Mouse (Mus musculus): ENCODE data around the gene Ggt7. TPM values are rescaled to one million over a fixed set of nuclear protein-coding genes. Genes with fewer than 3 reads are reported as not detected.
"Not testable (repeated sequence)": the region's sequence is repeated elsewhere in the genome, so short reads cannot be mapped to it uniquely, and the experiment has no call there.

The Ggt7 gene
- polyA plus RNA-seq (2015; fragmentation: Nextera tagmentation; extraction: Ambion mirVana) = 2.8 and 3.6 TPM in 2 replicates

- DNase-seq (ENCODE audit: low spot score) = peak; percentile 98
Measured at GRCm38 (mm10) chr2:155517455-155518423, at the start of gene Ggt7, which contains the start of gene Acss2. Gene Ggt7 (minus strand): TSS chr2:155518237. Gene Acss2 (plus strand): TSS chr2:155517948.

- DNase-seq (ENCODE audit: low spot score) = no peak
Measured at GRCm38 (mm10) chr2:155567751-155568150, 49.7 kb upstream of the Ggt7 start.

GRCm38 (mm10) chr2:155562934-155563333 lies 44.9 kb upstream of the Ggt7 start:
- no peak for DNase-seq (ENCODE audit: low spot score)

GRCm38 (mm10) chr2:155562209-155562608 lies 44.2 kb upstream of the Ggt7 start:
- no peak for DNase-seq (ENCODE audit: low spot score)

- peak; percentile 63 for DNase-seq (ENCODE audit: low spot score)
Measured at GRCm38 (mm10) chr2:155554426-155554985, 36.5 kb upstream of the Ggt7 start.

DNA sequence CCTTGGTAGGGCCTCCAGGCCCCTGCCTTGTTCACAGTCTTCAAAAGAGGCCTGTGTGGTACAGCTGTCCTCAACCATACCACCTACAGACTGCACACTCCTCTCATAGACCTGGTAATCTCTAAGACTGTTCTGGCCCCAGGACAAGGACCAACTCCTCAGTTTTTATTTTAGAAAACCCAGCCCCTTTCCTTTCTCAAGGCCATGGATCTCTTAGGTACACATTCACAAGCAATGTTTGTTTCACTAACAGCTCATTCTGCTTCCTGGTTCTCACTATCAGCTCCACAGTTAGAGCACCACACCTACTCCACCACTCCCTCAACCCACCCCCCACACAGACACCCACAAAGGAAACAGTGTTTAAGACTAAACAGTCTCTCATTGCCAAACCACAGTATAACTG lies 34.9 kb upstream of the Ggt7 start:
- DNase-seq (ENCODE audit: low spot score) = peak; percentile 81

DNA sequence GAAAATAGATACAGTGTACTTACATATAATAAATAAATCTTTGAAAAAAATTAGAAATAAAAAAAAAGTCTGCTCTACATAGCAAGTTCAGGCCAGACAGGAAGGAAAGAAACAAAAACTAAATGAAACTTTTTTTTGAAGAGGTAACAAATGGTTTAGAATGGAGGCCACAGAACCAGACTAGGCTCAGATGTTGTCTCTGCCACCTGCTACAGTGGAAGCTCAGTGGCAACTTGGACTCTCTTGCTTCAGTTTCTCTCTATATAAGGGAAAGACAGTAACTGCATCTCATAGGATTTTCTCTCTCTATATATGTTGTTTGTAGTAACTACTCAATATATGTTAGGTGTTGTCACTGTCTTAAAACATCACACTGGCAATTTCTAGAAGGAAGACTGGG lies 34.3 kb upstream of the Ggt7 start:
- peak; percentile 53 for DNase-seq (ENCODE audit: low spot score)

DNA sequence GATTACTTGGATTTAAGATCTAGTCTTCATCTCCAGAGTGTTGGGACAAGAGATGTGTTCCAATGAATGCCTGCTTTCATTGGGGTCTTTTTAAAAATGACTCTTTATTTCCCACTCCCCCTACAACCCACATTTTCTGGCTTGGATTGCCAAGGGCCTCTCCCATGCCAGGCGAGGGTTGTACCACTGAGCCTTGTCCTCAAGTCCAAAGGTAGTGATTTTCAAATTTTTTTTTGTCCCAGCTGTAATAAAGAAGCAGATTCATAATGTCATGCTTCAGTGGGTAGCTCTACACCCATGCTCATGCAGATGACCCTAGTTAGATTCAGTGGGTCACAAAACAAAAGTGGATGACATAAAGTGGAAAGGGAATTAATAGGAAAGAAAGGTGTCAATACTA lies 28.9 kb upstream of the Ggt7 start:
- no peak for DNase-seq (ENCODE audit: low spot score)

DNA sequence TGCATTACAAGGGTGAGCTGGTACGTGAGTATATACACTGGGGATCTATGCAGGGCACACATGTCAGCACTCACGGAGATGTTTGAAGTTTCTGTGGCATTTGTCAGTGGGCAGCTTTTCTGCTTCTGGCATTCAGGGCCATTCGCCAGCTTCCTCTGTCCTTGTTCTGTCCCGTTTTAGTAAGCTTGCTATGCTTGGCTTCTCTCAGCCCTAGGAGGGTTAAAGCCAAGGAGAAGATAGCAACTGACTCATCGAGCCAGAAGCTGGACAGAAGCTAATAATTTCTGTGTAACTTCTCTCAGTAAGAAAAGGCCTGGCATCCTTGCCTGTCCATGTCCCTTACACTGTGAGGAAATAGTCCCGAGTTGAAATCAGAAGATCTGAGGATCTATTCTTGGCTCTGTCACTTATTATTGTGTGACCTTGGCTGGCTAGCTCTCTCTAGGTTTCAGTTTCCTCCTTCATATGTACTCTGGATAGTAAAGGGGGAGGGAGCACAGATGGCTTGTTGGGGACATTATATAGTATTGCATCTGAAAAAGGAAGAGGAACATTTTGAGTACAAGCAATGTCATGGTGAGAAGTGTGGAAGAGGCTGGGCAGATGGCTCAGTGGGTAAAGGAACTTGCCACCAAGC lies 22.9 kb upstream of the Ggt7 start:
- no peak for DNase-seq (ENCODE audit: low spot score)

DNA sequence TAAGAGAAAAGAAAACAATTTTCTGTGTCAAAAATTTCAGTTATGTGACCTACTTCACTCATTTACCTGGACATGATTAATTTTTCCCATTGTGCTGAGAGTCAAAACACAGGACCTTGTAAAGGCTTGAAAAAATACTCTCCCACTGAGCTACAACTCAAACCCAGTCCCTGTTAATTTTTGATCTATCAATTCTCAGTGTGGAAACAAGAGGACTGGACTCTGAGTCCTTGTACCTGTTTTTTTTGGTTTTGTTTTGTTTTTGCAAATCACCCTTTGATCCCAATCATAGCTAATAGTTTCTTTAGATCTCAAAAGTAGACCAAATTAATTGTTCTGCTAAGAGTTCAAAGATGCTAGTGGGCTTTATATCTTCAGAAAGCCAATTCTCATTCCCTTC lies 21.7 kb upstream of the Ggt7 start:
- DNase-seq (ENCODE audit: low spot score) = no peak

GRCm38 (mm10) chr2:155538463-155539057 lies 20.5 kb upstream of the Ggt7 start:
- DNase-seq (ENCODE audit: low spot score) = not testable (repeated sequence)

GRCm38 (mm10) chr2:155537761-155538462 lies 19.9 kb upstream of the Ggt7 start:
- peak; percentile 31 for DNase-seq (ENCODE audit: low spot score)

GRCm38 (mm10) chr2:155536292-155536691 lies 18.3 kb upstream of the Ggt7 start:
- DNase-seq (ENCODE audit: low spot score) = no peak

DNA sequence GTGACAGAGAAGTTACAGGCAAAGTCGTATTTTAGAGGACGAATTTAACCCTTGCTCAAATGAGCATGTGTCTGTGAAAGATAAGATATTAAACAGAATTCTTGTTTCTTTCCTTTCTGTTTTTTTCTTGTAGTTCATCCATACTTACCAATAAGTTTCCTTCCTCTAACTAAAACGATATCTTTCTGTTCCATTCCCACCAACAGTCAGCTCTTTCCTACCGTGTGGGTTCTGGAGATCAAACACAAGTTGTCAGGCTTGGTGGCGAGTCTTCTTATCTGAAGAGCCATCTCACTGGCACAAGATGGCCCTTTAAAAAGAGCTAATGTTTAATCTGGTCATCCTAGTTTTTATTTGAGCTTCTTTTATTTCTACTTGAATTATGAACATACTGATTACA lies 9.3 kb upstream of the Ggt7 start:
- DNase-seq (ENCODE audit: low spot score) = no peak

DNA sequence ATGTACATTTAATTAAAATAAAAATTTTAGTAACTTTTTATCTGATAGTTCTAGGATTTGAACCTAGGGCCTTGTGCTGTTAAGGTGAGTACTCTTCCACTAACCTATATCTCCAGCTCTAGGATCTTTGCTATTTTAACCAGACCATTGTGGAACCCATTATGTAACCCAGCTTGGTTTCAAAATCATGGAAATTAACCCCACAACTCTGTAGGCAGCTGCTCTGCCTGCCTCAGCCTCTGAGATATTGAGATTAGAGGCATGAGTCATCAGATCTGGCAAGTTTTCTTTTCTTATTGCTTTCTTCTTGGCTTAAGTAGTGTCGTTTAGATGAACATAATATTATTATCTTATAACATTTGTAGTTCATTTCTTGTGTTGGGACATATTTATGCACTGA lies 6.3 kb upstream of the Ggt7 start:
- DNase-seq (ENCODE audit: low spot score) = no peak

DNA sequence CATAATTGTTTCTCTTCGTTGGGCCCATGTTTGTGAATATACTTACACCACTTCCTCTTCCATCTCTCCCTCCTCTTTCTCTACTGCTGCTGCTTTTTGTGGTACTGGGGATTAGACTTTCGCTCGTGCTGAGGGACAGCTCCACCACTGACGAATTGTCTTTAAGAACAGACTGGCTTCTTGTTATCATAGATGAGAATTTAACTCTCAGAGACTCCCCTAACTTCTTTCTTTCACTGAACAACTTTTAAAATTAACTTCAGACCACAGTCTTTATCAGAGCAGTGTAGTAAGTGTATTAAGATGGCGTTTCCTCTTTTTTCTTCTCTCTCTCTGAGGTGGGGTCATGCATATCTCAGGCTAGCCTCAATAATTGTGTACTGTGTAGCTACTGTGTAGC lies 5.7 kb upstream of the Ggt7 start:
- no peak for DNase-seq (ENCODE audit: low spot score)

DNA sequence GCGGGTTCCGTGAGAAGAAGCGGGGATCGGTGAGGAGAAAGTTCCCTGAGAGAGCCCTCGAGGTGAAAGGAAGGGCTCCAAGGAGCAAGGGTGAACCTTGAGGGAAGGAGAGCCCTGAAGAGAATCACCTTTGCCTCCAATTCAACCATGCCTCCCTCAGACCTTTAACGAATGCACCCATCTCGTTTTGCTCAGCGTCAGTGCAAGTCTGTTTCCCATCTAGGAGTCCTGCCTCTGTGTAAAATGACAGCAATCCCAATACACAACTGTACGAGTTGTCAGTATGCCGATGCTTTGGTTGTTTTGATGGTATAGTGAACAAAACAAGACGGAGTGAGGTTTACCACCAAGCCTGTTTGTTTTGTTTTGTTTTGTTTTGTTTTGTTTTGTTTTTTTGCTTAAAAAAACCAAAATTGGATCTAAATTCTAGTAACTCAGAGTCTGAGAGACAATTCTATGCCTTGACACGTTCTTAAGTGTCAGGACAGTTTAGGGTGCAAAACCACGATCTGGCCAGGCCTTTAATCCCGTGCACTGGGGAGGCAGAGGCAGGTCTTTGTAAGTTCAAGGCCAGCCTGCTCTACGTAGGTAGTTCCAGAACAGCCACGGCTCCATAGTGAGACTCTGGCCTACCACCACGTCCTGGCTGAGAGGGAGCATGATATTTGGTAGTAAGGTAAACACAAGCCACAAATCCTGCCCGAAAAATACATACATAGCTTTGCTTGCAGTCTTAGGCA lies 664 bp upstream of the Ggt7 start:
- no peak for DNase-seq (ENCODE audit: low spot score)

- peak; percentile 63 for DNase-seq (ENCODE audit: low spot score)
Measured at GRCm38 (mm10) chr2:155515941-155516340, 2.1 kb downstream of the Ggt7 start.

DNA sequence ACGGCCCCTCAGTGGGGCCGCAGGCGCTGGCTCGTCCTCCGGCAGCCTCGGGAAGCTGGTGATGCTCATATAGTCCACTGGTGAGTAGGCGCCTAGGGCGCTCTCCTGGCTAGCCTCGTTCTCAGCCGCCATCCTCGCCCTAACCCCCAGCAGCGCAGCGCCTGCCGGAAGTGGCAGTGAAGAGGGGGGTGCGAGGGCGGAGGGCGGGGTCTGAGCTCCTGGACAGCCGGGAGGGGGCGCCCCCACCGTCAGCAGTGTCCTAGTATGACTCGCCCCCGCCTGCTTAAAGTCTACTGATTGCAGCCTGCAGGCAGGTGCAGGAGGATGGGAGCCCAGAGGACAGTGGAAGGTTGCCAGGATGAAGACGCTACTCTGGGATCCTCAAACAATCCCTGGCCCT lies 3.4 kb downstream of the Ggt7 start:
- peak; percentile 86 for DNase-seq (ENCODE audit: low spot score)

DNA sequence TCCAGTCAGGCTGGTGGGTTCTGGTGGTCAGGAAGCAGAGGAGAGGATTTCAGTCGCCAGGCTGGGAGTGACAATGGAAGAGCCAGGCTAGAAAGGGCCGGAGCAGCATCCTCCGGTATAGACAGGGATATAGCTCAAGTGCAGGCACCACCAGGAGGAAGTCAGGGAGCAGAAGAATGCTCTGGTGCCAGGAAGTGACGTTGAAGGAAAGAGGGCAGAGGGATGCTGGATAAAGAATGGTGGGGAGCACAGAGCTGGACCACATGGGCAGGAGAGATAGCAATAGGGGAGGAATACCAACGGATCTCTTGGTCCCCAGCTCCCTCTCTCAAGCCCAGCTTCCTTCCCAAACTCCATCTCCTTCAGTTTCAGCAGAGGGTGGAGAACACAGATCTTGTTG lies 4.5 kb downstream of the Ggt7 start:
- no peak for DNase-seq (ENCODE audit: low spot score)
